In the genomic region with DNA sequence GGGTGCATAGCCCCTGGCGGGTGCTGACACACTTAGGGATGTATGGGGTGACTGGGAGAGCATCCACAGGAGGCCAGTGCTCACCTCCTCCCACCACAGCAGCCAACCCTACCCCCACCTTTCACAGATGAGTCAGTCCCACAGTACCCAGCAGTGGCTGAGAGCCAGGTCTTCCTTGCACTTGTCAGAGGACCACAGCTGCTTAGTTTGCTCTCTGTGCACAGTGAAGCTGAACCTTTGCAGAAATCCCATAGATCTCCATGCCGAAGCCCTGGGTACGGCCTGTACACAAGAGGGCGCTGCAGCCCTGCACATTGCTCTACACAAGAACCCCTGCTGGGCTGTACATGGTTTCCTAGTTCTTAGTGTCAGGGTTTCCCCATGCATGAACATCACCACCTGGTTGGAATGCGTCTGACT, we compare ENCODE assay signal across 10 mouse cellular contexts.
A peak's percentile ranks its signal among the peaks of the same experiment; 100 is the strongest.
DNase-seq lines count a peak whose midpoint lies in the region; ATAC-seq and TF ChIP-seq lines count a peak whose summit lies in the region.
"Had no signal": no experiment of that assay in that cellular context is flagged by ENCODE, and none has a peak within 500 bp of the region (broad histone marks: within the 10 kb centered on the region; RNA-seq: fewer than 3 reads in every experiment).

No protein-coding gene starts in this region.

- H3K4me3 ChIP-seq in liver, postnatal 0 days (ENCODE audit: low read depth, low read length) = no peak overlapping the region
- H3K4me3 ChIP-seq: embryonic facial prominence, embryonic 12.5 days; liver, embryonic 15.5 days had no signal

- no peaks in the 10 kb centered on the region for H3K27me3 ChIP-seq in liver, postnatal 0 days (ENCODE audit: insufficient read depth, low read length)
- H3K27me3 ChIP-seq: embryonic facial prominence, embryonic 12.5 days; liver, embryonic 15.5 days had no signal

- H3K27ac ChIP-seq in liver, postnatal 0 days (ENCODE audit: low read depth) = no peak overlapping the region
- H3K27ac ChIP-seq: embryonic facial prominence, embryonic 12.5 days; liver, embryonic 15.5 days had no signal

- H3K4me2 ChIP-seq in liver, postnatal 0 days (ENCODE audit: low read depth, low read length) = no peak overlapping the region
- H3K4me2 ChIP-seq: embryonic facial prominence, embryonic 12.5 days; liver, embryonic 15.5 days had no signal

- H3K36me3 ChIP-seq in liver, postnatal 0 days (replicated peaks; ENCODE audit: insufficient read depth, low read length) = no peaks in the 10 kb centered on the region
- H3K36me3 ChIP-seq: embryonic facial prominence, embryonic 12.5 days; liver, embryonic 15.5 days had no signal

- no peak for ATAC-seq in liver, postnatal 0 days
- no peak for ATAC-seq in megakaryocyte, adult 5-6 weeks (ENCODE audit: poor library complexity, severe bottlenecking)

- peak; percentile 7 for DNase-seq in urinary bladder, postnatal 25 days (ENCODE audit: low spot score)
- DNase-seq in urinary bladder, postnatal 10 days (ENCODE audit: low spot score) = no peak
- peak; percentile 26 for DNase-seq in cerebellum, adult 11-12 months
- peak; percentile 76 to 88 for DNase-seq in frontal cortex, adult 2 months (ENCODE audit: extremely low spot score in 1 of 2, low spot score in 1 of 2)
- peak; percentile 61 for DNase-seq in layer of hippocampus, adult 11-12 months (ENCODE audit: low spot score)
- DNase-seq in liver, postnatal 0 days = peak; percentile 39
- peak; percentile 69 for DNase-seq in right cerebral cortex, postnatal 36 days (ENCODE audit: low spot score in 2 of 2)

- peak; percentile 63 for TF ChIP-seq CTCF in liver, postnatal 0 days (IDR thresholded peaks at IDR 0.05; ENCODE audit: low read depth)

- WGBS in liver, postnatal 0 days (ENCODE audit: insufficient replicate concordance) = 51% methylated on average over 5 of the region's 5 CpGs

- H3K9ac ChIP-seq in liver, postnatal 0 days (replicated peaks) = no peak overlapping the region
- H3K9ac ChIP-seq: embryonic facial prominence, embryonic 12.5 days; liver, embryonic 15.5 days had no signal

- TF ChIP-seq EP300 in liver, postnatal 0 days (IDR thresholded peaks at IDR 0.05; ENCODE audit: low read depth) = no peak

- H3K4me1 ChIP-seq in liver, postnatal 0 days (ENCODE audit: insufficient read depth) = no peaks in the 10 kb centered on the region
- H3K4me1 ChIP-seq: embryonic facial prominence, embryonic 12.5 days; liver, embryonic 15.5 days had no signal

- no peaks in the 10 kb centered on the region for H3K9me3 ChIP-seq in liver, postnatal 0 days (ENCODE audit: low read length)
- H3K9me3 ChIP-seq: embryonic facial prominence, embryonic 12.5 days; liver, embryonic 15.5 days had no signal
